Comparison of ENCODE assay signal across 11 mouse cellular contexts in genomic region chr11:72455694-72456093, GRCm38 (mm10). TPM values are rescaled to one million over a fixed set of nuclear protein-coding genes. Genes with fewer than 3 reads are reported as not detected.
DNase-seq lines count a peak whose midpoint lies in the region; ATAC-seq lines count a peak whose summit lies in the region.
"Had no signal": no experiment of that assay in that cellular context is flagged by ENCODE, and none has a peak within 500 bp of the region (broad histone marks: within the 10 kb centered on the region; RNA-seq: fewer than 3 reads in every experiment).

No protein-coding gene starts in this region.

- no peaks in the 10 kb centered on the region for H3K4me1 ChIP-seq in forebrain, embryonic 16.5 days (replicated peaks; ENCODE audit: control insufficient read depth, insufficient read depth, low read length)

- intact Hi-C loops in gastrocnemius, postnatal 14 days (cut with DNase I; ENCODE audit: low total_unique reads): no loop called here
- intact Hi-C loops in left cerebral cortex, postnatal 4 days (cut with DNase I): loop anchor here (10.0 kb wide), 1 partner anchor 109 kb away; no protein-coding TSS in a partner anchor

- no peak overlapping the region for H3K27ac ChIP-seq in forebrain, embryonic 16.5 days (ENCODE audit: low read length)
- H3K27ac ChIP-seq: liver, embryonic 13.5 days had no signal

- H3K4me3 ChIP-seq in forebrain, embryonic 16.5 days (replicated peaks; ENCODE audit: low read length): no peak overlapping the region
- H3K4me3 ChIP-seq: liver, embryonic 13.5 days had no signal

- peak; percentile 65 for ATAC-seq in forebrain, embryonic 16.5 days
- no peak for ATAC-seq in erythroid progenitor cell, adult 5-6 weeks (replicated peaks; ENCODE audit: low FRiP score, poor library complexity, severe bottlenecking)

- H3K36me3 ChIP-seq in forebrain, embryonic 16.5 days (ENCODE audit: control insufficient read depth, insufficient read depth): peaks cover 10% of the 10 kb centered on the region

- no peak overlapping the region; the same call in 1 of the 2 replicates for H3K9ac ChIP-seq in forebrain, embryonic 16.5 days (replicated peaks; ENCODE audit: low read depth, low read length)
- H3K9ac ChIP-seq: liver, embryonic 13.5 days had no signal

- 28% methylated on average over 5 of the region's 5 CpGs for WGBS in forebrain, embryonic 16.5 days

- H3K27me3 ChIP-seq in forebrain, embryonic 16.5 days (replicated peaks; ENCODE audit: control insufficient read depth, insufficient read depth, low read length): no peaks in the 10 kb centered on the region
- H3K27me3 ChIP-seq: liver, embryonic 13.5 days had no signal

- no peak overlapping the region for H3K4me2 ChIP-seq in forebrain, embryonic 16.5 days (ENCODE audit: low read length)
- H3K4me2 ChIP-seq: liver, embryonic 13.5 days had no signal

- H3K9me3 ChIP-seq in forebrain, embryonic 16.5 days (ENCODE audit: control insufficient read depth, low read length): no peaks in the 10 kb centered on the region
- H3K9me3 ChIP-seq: liver, embryonic 13.5 days had no signal

- DNase-seq in gastrocnemius, postnatal 14 days: peak; percentile 28
- no peak for DNase-seq in gastrocnemius, postnatal 25 days
- peak; percentile 94 for DNase-seq in brain, adult 2 months (ENCODE audit: low read depth, low spot score)
- DNase-seq in left cerebral cortex, postnatal 4 days: peak; percentile 62
- no peak for DNase-seq in urinary bladder, postnatal 10 days (ENCODE audit: low spot score)
- DNase-seq in adrenal gland, adult 8-10 months: no peak
- DNase-seq: adrenal gland, adult 2 months; liver, embryonic 13.5 days had no signal

RNA-seq across cellular contexts. Expression of gene Mybbp1a, which starts 14.5 kb away (rescaled TPM):
- total RNA-seq in gastrocnemius, postnatal 14 days (2021): 10 to 100 TPM; 58.7 to 62.8 TPM
- 10 to 100 TPM; 52.1 to 56.5 TPM for total RNA-seq in gastrocnemius, postnatal 25 days (2021)
- polyA plus RNA-seq in forebrain, embryonic 16.5 days (2015; fragmentation: Nextera tagmentation; extraction: Ambion mirVana): 94.8 and 98.2 TPM in 2 replicates
- 10 to 100 TPM; 68.3 to 77.3 TPM for total RNA-seq in left cerebral cortex, postnatal 4 days (2021)
- 37.5 and 82.2 TPM in 2 replicates for total RNA-seq in erythroid progenitor cell, adult 5-6 weeks (2015; ENCODE audit: low replicate concordance)
- total RNA-seq in erythroid progenitor cell, adult 5-6 weeks (2017; ENCODE audit: low replicate concordance): 4.8 and 7.6 TPM in 2 replicates
- total RNA-seq in adrenal gland, adult 8-10 months (2022): 10 to 100 TPM; 81.9 to 90.7 (median 84.3) TPM

RNA-seq across cellular contexts. Expression of gene Ggt6, which starts 20.4 kb away (rescaled TPM):
- total RNA-seq in gastrocnemius, postnatal 14 days (2021): under 1 TPM; 0.18 to 0.38 TPM
- total RNA-seq in gastrocnemius, postnatal 25 days (2021): under 1 TPM; 0.38 TPM
- polyA plus RNA-seq in forebrain, embryonic 16.5 days (2015; fragmentation: Nextera tagmentation; extraction: Ambion mirVana): not detected in 2 replicates
- total RNA-seq in left cerebral cortex, postnatal 4 days (2021): not detected
- total RNA-seq in erythroid progenitor cell, adult 5-6 weeks (2015; ENCODE audit: low replicate concordance): not detected in 2 replicates
- not detected in 2 replicates for total RNA-seq in erythroid progenitor cell, adult 5-6 weeks (2017; ENCODE audit: low replicate concordance)
- total RNA-seq in adrenal gland, adult 8-10 months (2022): 1 to 10 TPM; 1.4 to 4.8 (median 3.4) TPM
- total RNA-seq: neutrophil, adult 5-6 weeks had no signal
- polyA plus RNA-seq: liver, embryonic 13.5 days had no signal

RNA-seq across cellular contexts. Expression of gene Spns2, which starts 34.0 kb away (rescaled TPM):
- 10 to 100 TPM; 11.4 to 14.7 TPM for total RNA-seq in gastrocnemius, postnatal 14 days (2021)
- total RNA-seq in gastrocnemius, postnatal 25 days (2021): 10 to 100 TPM; 12.4 to 16.9 TPM
- 6.6 and 9.3 TPM in 2 replicates for polyA plus RNA-seq in forebrain, embryonic 16.5 days (2015; fragmentation: Nextera tagmentation; extraction: Ambion mirVana)
- total RNA-seq in left cerebral cortex, postnatal 4 days (2021): 10 to 100 TPM; 36.5 to 37.0 TPM
- 0.72 and 5.0 TPM in 2 replicates for total RNA-seq in erythroid progenitor cell, adult 5-6 weeks (2015; ENCODE audit: low replicate concordance)
- total RNA-seq in erythroid progenitor cell, adult 5-6 weeks (2017; ENCODE audit: low replicate concordance): 0.77 TPM in 1 of 2 replicates, not detected in the other
- 1 to 10 TPM; 2.5 to 5.0 (median 4.0) TPM for total RNA-seq in adrenal gland, adult 8-10 months (2022)

RNA-seq across cellular contexts. Expression of gene Smtnl2, which starts 44.2 kb away (rescaled TPM):
- 100 to 1,000 TPM; 160 to 162 TPM for total RNA-seq in gastrocnemius, postnatal 14 days (2021)
- total RNA-seq in gastrocnemius, postnatal 25 days (2021): 100 to 1,000 TPM; 219 to 223 TPM
- polyA plus RNA-seq in forebrain, embryonic 16.5 days (2015; fragmentation: Nextera tagmentation; extraction: Ambion mirVana): 4.5 and 8.0 TPM in 2 replicates
- total RNA-seq in left cerebral cortex, postnatal 4 days (2021): 1 to 10 TPM; 9.6 to 9.9 TPM
- 1.4 TPM in 1 of 2 replicates, not detected in the other for total RNA-seq in erythroid progenitor cell, adult 5-6 weeks (2015; ENCODE audit: low replicate concordance)
- total RNA-seq in erythroid progenitor cell, adult 5-6 weeks (2017; ENCODE audit: low replicate concordance): 0.26 and 0.30 TPM in 2 replicates
- total RNA-seq in adrenal gland, adult 8-10 months (2022): 1 to 10 TPM; 2.9 to 7.5 (median 5.2) TPM
- total RNA-seq: neutrophil, adult 5-6 weeks had no signal

Comparison
In these comparisons a context has a peak if more than half of its experiments do, and no peak if none do; other contexts are left out.
1. DNase-seq: peak in gastrocnemius, postnatal 14 days (single experiment), brain, adult 2 months (single experiment) and left cerebral cortex, postnatal 4 days (single experiment); none in gastrocnemius, postnatal 25 days (single experiment), urinary bladder, postnatal 10 days (single experiment) and adrenal gland, adult 8-10 months (single experiment).